Mouse (Mus musculus) myocyte (in vitro differentiated cells): ENCODE measurements around the gene Cacng5. TPM values are rescaled to one million over a fixed set of nuclear protein-coding genes. Genes with fewer than 3 reads are reported as not detected.

Experiments
- H3K27me3 ChIP-seq: one replicate; pipeline ENCODE4 v1.6.1; 2011; ENCODE audit not compliant: control insufficient read depth, insufficient read depth, insufficient read length
- H3K36me3 ChIP-seq: one replicate; pipeline ENCODE4 v1.6.1; 2011; ENCODE audit not compliant: control insufficient read depth, insufficient read depth
- H3K4me2 ChIP-seq: one replicate; pipeline ENCODE4 v1.6.1; 2011; ENCODE audit warnings: low read depth, control low read depth
- H3K4me3 ChIP-seq: one replicate; pipeline ENCODE4 v1.5.1; 2011; ENCODE audit warnings: mild to moderate bottlenecking, control low read depth, moderate library complexity
- H3K79me2 ChIP-seq: one replicate; pipeline ENCODE4 v1.6.1; 2011; ENCODE audit not compliant: control insufficient read depth, insufficient read depth
- H3ac ChIP-seq: one replicate; pipeline ENCODE4 v1.6.1; 2011; ENCODE audit not compliant: control insufficient read depth, insufficient read length
- CEBPB ChIP-seq: IDR thresholded peaks from 2 replicates; pipeline ENCODE4 v1.6.1; 2011; ENCODE audit warnings: mild to moderate bottlenecking, moderate library complexity; ENCODE audit not compliant: poor library complexity, insufficient read depth, severe bottlenecking
- E2F4 ChIP-seq: IDR thresholded peaks from one replicate; pipeline ENCODE4 v1.6.1; 2011; ENCODE audit warnings: mild to moderate bottlenecking, control low read depth, moderate library complexity; ENCODE audit not compliant: insufficient read depth
- MAX ChIP-seq: IDR thresholded peaks from one replicate; pipeline ENCODE4 v1.6.1; 2011; ENCODE audit warnings: low read depth, mild to moderate bottlenecking, control low read depth
- MYOD1 ChIP-seq, 3 experiments: IDR thresholded peaks; one replicate each; pipeline ENCODE4 v1.6.1; 2011; ENCODE audit warnings: control low read depth in 2 of 3, low read depth in 2 of 3, mild to moderate bottlenecking in 2 of 3, moderate library complexity in 1 of 3; ENCODE audit not compliant: insufficient read length in 2 of 3, control insufficient read depth in 1 of 3
- MYOG ChIP-seq, 3 experiments: IDR thresholded peaks; one replicate each; pipeline ENCODE4 v1.6.1; 2011; ENCODE audit warnings: control low read depth in 2 of 3, low read depth in 2 of 3, mild to moderate bottlenecking in 2 of 3; ENCODE audit not compliant: insufficient read length in 2 of 3, control insufficient read depth in 1 of 3, insufficient read depth in 1 of 3
- POLR2A ChIP-seq: IDR thresholded peaks from one replicate; pipeline ENCODE4 v1.6.1; 2011; ENCODE audit warnings: low read depth, mild to moderate bottlenecking, control low read depth, moderate library complexity; ENCODE audit not compliant: insufficient read length
- POLR2AphosphoS2 ChIP-seq: IDR thresholded peaks from one replicate; pipeline ENCODE4 v1.6.1; 2011; ENCODE audit warnings: low read depth, control low read depth; ENCODE audit not compliant: insufficient read length
- REST ChIP-seq: IDR thresholded peaks from one replicate; pipeline ENCODE4 v1.6.1; 2011; ENCODE audit warnings: mild to moderate bottlenecking, control low read depth, moderate library complexity; ENCODE audit not compliant: insufficient read depth, insufficient read length
- SRF ChIP-seq: IDR thresholded peaks from one replicate; pipeline ENCODE4 v1.6.1; 2011; ENCODE audit warnings: low read depth; ENCODE audit not compliant: control insufficient read depth, insufficient read length
- TCF12 ChIP-seq: IDR thresholded peaks from one replicate; pipeline ENCODE4 v1.6.1; 2011; ENCODE audit warnings: mild to moderate bottlenecking, control low read depth; ENCODE audit not compliant: poor library complexity, insufficient read depth, severe bottlenecking
- TCF3 ChIP-seq: IDR thresholded peaks from one replicate; pipeline ENCODE4 v1.6.1; 2011; ENCODE audit warnings: low read depth, control low read depth; ENCODE audit not compliant: insufficient read length
- USF1 ChIP-seq: IDR thresholded peaks from one replicate; pipeline ENCODE4 v1.6.1; 2011; ENCODE audit warnings: low read depth, mild to moderate bottlenecking, control low read depth, moderate library complexity
- polyA plus RNA-seq: library from polyadenylated mRNA; unstranded; fragments of >200 nt; fragmentation: generic; extraction: Trizol; gene quantifications from one replicate; pipeline ENCODE4 v1.2.1, GENCODE M21; 2012; ENCODE audit warnings: missing spikeins

The Cacng5 gene
- polyA plus RNA-seq, 1 experiment, result not detected

DNA sequence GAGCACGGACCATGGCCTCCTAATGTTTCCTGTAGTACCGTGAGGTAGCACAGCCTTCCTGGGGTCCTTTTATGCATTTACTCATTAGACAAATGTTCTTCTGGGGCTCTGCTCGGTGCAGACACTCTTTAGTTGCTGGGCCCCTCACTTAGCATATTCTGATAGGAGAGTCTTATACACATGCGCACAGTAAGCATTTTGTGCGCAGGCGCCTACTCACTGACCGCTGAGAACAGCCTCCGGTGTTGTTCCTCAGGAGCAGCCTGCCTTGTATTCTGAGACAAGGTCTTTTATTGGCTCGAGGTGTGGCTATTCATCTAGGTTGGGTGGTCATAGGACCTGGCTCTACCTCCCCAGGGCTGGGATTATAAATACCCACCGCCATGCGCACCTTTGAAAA lies 16.4 kb upstream of the Cacng5 start:
- TF ChIP-seq MYOG (IDR thresholded peaks at IDR 0.05; ENCODE audit: control insufficient read depth in 1 of 3, insufficient read depth in 1 of 3, insufficient read length in 2 of 3, low read depth in 2 of 3) (no peak), MAX (no peak), TCF3 (no peak), CEBPB (no peak), MYOD1 (IDR thresholded peaks at IDR 0.05; ENCODE audit: control insufficient read depth in 1 of 3, insufficient read length in 2 of 3, low read depth in 2 of 3) (no peak), POLR2AphosphoS2 (no peak), TCF12 (no peak), E2F4 (no peak), REST (no peak), USF1 (no peak), POLR2A (no peak), SRF (no peak)
- H3K27me3 ChIP-seq, result no peaks in the 10 kb centered on the region
- no peak overlapping the region for H3K4me3 ChIP-seq
- no peaks in the 10 kb centered on the region for H3K79me2 ChIP-seq
- H3ac ChIP-seq, result no peak overlapping the region
- no peak overlapping the region for H3K4me2 ChIP-seq
- H3K36me3 ChIP-seq, result no peaks in the 10 kb centered on the region

DNA sequence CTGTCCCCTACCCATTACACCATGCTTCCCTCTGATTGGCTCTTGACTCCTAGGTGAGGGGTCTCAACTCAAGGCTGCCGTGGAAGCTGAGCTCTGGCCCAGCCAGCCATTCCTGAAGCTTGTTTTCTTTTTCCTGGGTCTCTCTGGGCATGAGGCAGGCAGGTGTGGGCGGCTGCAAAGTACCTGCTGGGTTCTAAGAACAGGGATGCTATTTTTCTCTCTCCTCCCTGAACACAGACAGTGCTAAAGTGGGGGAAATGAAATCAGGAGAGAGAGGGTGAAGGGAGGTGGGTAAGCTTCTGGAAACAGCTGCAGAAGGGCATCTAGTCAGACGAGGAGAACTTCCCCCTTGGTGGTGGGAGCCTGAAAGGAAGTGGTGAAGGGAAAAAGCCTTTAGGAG lies 14.9 kb upstream of the Cacng5 start:
- Histone ChIP-seq H3ac (no peak overlapping the region), H3K4me2 (no peak overlapping the region), H3K27me3 (no peaks in the 10 kb centered on the region), H3K36me3 (no peaks in the 10 kb centered on the region), H3K79me2 (no peaks in the 10 kb centered on the region), H3K4me3 (no peak overlapping the region)
- TF ChIP-seq TCF12 (no peak), E2F4 (no peak), REST (no peak), POLR2A (no peak)

DNA sequence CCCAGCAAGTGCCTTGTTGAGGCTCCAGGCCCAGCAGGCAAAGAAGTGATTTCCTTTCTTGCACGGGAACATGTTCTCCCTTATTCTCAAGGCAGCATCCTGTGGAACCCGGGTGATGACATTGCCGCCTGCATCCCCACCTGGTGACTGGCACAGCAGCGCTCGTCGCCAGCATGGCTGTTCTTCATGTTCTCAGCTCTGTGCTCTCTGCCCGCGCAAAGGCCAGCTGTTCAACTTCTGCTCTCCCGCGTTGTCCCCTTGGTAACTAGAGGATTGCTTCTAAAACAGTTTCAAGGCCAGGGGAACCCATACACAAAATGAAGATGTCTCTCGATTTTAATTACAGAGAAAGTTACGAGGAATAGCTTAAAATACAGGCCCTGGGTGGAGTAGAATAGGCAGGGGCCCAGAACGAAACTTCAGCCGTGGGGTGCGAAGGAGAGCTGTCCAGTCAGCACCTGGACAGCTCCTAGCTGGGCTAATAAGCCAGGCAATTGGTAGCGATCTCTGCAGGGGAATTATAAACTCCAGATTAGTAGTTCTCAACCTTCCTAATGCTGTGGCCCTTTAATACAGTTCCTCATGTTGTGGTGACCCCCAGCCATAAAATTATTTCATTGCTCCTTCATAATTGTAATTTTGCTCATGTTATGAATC lies 5.1 kb upstream of the Cacng5 start:
- Histone ChIP-seq H3K4me3 (no peak overlapping the region), H3K4me2 (no peak overlapping the region), H3K27me3 (peaks cover 12% of the 10 kb centered on the region), H3K36me3 (no peaks in the 10 kb centered on the region), H3K79me2 (no peaks in the 10 kb centered on the region), H3ac (no peak overlapping the region)
- TF ChIP-seq TCF3 (no peak), REST (peak; percentile 77)

DNA sequence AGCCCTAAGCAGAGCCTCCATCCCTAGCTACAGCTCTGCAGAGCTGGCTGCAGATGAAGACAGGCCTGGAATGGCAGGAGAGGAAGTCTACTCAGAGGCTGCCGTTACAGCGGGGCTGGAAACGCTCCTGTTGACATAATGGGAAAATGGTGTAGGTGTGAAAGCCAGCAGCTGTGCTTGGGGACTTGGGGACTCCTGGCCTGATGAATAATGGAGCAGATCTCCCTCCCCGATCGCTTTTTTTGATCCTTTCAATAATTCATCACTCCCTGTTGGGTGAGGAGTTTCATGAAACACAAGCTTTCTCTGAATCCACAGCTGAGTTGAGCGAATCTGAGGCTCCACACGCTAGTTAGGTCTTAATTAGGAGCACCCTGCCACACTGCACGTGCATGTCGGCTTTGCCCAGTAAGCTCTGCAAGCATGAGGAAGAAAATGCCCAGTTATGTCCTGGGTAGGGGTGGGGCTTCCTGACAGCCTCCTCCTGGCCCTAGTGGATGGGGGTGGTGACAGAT lies 2.9 kb upstream of the Cacng5 start:
- peaks cover 29% of the 10 kb centered on the region for H3K27me3 ChIP-seq
- TF ChIP-seq USF1 (no peak), TCF3 (no peak), REST (no peak), E2F4 (no peak), POLR2A (no peak), MAX (no peak), POLR2AphosphoS2 (no peak), SRF (no peak), TCF12 (no peak), MYOG (IDR thresholded peaks at IDR 0.05; ENCODE audit: control insufficient read depth in 1 of 3, insufficient read depth in 1 of 3, insufficient read length in 2 of 3, low read depth in 2 of 3) (no peak), MYOD1 (IDR thresholded peaks at IDR 0.05; ENCODE audit: control insufficient read depth in 1 of 3, insufficient read length in 2 of 3, low read depth in 2 of 3) (no peak), CEBPB (no peak)
- H3K36me3 ChIP-seq, result no peaks in the 10 kb centered on the region
- H3K4me3 ChIP-seq, result no peak overlapping the region
- H3K79me2 ChIP-seq, result no peaks in the 10 kb centered on the region
- no peak overlapping the region for H3ac ChIP-seq
- H3K4me2 ChIP-seq, result no peak overlapping the region

DNA sequence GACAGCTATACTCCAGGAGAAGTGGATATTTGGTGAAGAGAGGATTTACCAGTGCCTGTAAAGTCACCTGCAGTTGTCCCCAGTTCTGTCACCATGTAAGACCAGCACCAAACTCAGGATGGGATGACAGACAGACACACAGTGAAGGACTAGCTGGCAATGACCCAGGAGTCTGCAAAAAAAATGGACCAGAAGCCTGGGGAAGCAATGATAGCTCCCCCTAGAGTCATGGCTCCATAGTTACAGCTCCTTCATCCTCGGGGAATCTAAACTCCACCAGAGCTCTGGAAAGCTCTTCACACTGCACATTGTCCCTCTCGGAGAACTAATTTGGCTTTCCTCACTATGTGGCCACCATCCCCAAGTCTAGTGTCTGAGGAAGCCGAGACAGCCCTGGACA lies 1.5 kb downstream of the Cacng5 start:
- H3K27me3 ChIP-seq, result peaks cover 36% of the 10 kb centered on the region
- H3K36me3 ChIP-seq, result no peaks in the 10 kb centered on the region
- H3ac ChIP-seq, result no peak overlapping the region
- no peak overlapping the region for H3K4me2 ChIP-seq
- H3K4me3 ChIP-seq, result no peak overlapping the region
- TF ChIP-seq TCF3 (no peak), POLR2AphosphoS2 (no peak), MYOD1 (IDR thresholded peaks at IDR 0.05; ENCODE audit: control insufficient read depth in 1 of 3, insufficient read length in 2 of 3, low read depth in 2 of 3) (no peak), E2F4 (no peak), REST (no peak), MAX (no peak), MYOG (IDR thresholded peaks at IDR 0.05; ENCODE audit: control insufficient read depth in 1 of 3, insufficient read depth in 1 of 3, insufficient read length in 2 of 3, low read depth in 2 of 3) (no peak), POLR2A (no peak), USF1 (no peak), CEBPB (no peak), TCF12 (no peak), SRF (no peak)
- H3K79me2 ChIP-seq, result no peaks in the 10 kb centered on the region
